Mouse (Mus musculus) bone marrow, adult 2 months (tissue): ENCODE measurements around the gene Umad1.

Source experiments
- CTCF ChIP-seq: fragments of 200-500 bp; IDR thresholded peaks from 2 replicates; pipeline ENCODE4 v1.5.1; 2011; ENCODE audit warnings: low read length, control low read depth; ENCODE audit not compliant: control insufficient read depth, insufficient read depth
- POLR2A ChIP-seq: fragments of 200-500 bp; IDR thresholded peaks from 2 replicates; pipeline ENCODE4 v1.6.1; 2011; ENCODE audit warnings: low read depth, mild to moderate bottlenecking, control low read depth, low read length, borderline replicate concordance; ENCODE audit not compliant: control insufficient read depth

GRCm38 (mm10) chr6:8498961-8499360 lies 239.9 kb downstream of the Umad1 start:
- TF ChIP-seq CTCF (no peak), POLR2A (no peak)
